Mouse (Mus musculus) midbrain, embryonic 12.5 days (tissue): ENCODE measurements around the gene Eps15l1. TPM values are rescaled to one million over a fixed set of nuclear protein-coding genes. Genes with fewer than 3 reads are reported as not detected.
A peak's percentile ranks its signal among the peaks of the same experiment; 100 is the strongest.

Source experiments
- ATAC-seq: fragments of 200-750 bp; cut with Nextera tagmentation; 2 replicates; pipeline ENCODE4 v1.8.0; 2017; ENCODE audit warnings: low read depth, moderate TSS enrichment, moderate library complexity; ENCODE audit not compliant: low FRiP score
- H3K27ac ChIP-seq: fragments of 300-500 bp; sonication (generic); replicated peaks from 2 replicates; pipeline ENCODE4 v1.5.1; 2016; ENCODE audit warnings: mild to moderate bottlenecking
- H3K27me3 ChIP-seq: fragments of 300-500 bp; sonication (generic); 2 replicates; pipeline ENCODE4 v1.6.1; 2016; ENCODE audit warnings: mild to moderate bottlenecking
- H3K36me3 ChIP-seq: fragments of 300-500 bp; sonication (generic); 2 replicates; pipeline ENCODE4 v1.6.1; 2016
- H3K4me1 ChIP-seq: fragments of 300-500 bp; sonication (generic); 2 replicates; pipeline ENCODE4 v1.6.1; 2016
- H3K4me2 ChIP-seq: fragments of 300-500 bp; sonication (generic); replicated peaks from 2 replicates; pipeline ENCODE4 v1.6.1; 2016; ENCODE audit warnings: mild to moderate bottlenecking, moderate library complexity
- H3K4me3 ChIP-seq: fragments of 300-500 bp; sonication (generic); 2 replicates; pipeline ENCODE4 v1.5.1; 2016; ENCODE audit warnings: mild to moderate bottlenecking
- H3K9ac ChIP-seq: fragments of 300-500 bp; sonication (generic); replicated peaks from 2 replicates; pipeline ENCODE4 v1.6.1; 2016; ENCODE audit warnings: mild to moderate bottlenecking, moderate library complexity
- H3K9me3 ChIP-seq: fragments of 300-500 bp; sonication (generic); 2 replicates; pipeline ENCODE4 v1.6.1; 2016; ENCODE audit warnings: mild to moderate bottlenecking
- WGBS: fragments of 180-500 bp; shearing (Covaris S2); methylation state at CpG from one replicate; pipeline ENCODE4 v1.1.7; 2016; 5-methylcytosine and 5-hydroxymethylcytosine counted together
- polyA plus RNA-seq: library from polyadenylated mRNA; unstranded; fragments of >200 nt; fragmentation: Nextera tagmentation; extraction: Ambion mirVana; gene quantifications from 2 replicates; pipeline ENCODE4 v1.2.1, GENCODE M21; 2016

Gene Eps15l1
- polyA plus RNA-seq, 1 experiment from 2014 or later, result 73.2 TPM

- Histone ChIP-seq H3K36me3 (0 out of 2 replicates have a peak, but pooled peaks cover 6% of the 10 kb centered on the region), H3K27ac (no peak overlapping the region), H3K9ac (no peak overlapping the region), H3K4me3 (no peak overlapping the region), H3K9me3 (no peaks in the 10 kb centered on the region), H3K4me1 (no peaks in the 10 kb centered on the region), H3K4me2 (no peak overlapping the region), H3K27me3 (no peaks in the 10 kb centered on the region)
- WGBS, result 91% methylated on average over 1 of the region's 1 CpGs
- no peak for ATAC-seq
These were observed 13.4 kb downstream of the Eps15l1 start for GRCm38 (mm10) chr8:72407878-72408277.

GRCm38 (mm10) chr8:72402981-72403380 lies 18.3 kb downstream of the Eps15l1 start:
- H3K27me3 ChIP-seq, result no peaks in the 10 kb centered on the region
- no peak overlapping the region for H3K27ac ChIP-seq
- peaks cover 21% of the 10 kb centered on the region for H3K36me3 ChIP-seq
- no peak overlapping the region for H3K4me3 ChIP-seq
- ATAC-seq, result no peak
- no peak overlapping the region for H3K9ac ChIP-seq
- H3K9me3 ChIP-seq, result no peaks in the 10 kb centered on the region
- H3K4me2 ChIP-seq, result no peak overlapping the region
- H3K4me1 ChIP-seq, result 0 out of 2 replicates have a peak, but pooled peaks cover 6% of the 10 kb centered on the region
- WGBS, result 94% methylated on average over 3 of the region's 3 CpGs

- 0 out of 2 replicates have a peak, but pooled peaks cover 6% of the 10 kb centered on the region for H3K4me1 ChIP-seq
- no peak for ATAC-seq
- no peaks in the 10 kb centered on the region for H3K9me3 ChIP-seq
- no peak overlapping the region for H3K9ac ChIP-seq
- no peak overlapping the region for H3K27ac ChIP-seq
- H3K4me2 ChIP-seq, result no peak overlapping the region
- peaks cover 34% of the 10 kb centered on the region for H3K36me3 ChIP-seq
- WGBS, result 100% methylated on average over 1 of the region's 1 CpGs
- H3K4me3 ChIP-seq, result no peak overlapping the region
- H3K27me3 ChIP-seq, result no peaks in the 10 kb centered on the region
These were observed 19.9 kb downstream of the Eps15l1 start for GRCm38 (mm10) chr8:72401381-72401780.

GRCm38 (mm10) chr8:72385737-72386136 lies 35.5 kb downstream of the Eps15l1 start:
- Histone ChIP-seq H3K4me2 (no peak overlapping the region), H3K4me3 (no peak overlapping the region), H3K9ac (no peak overlapping the region), H3K36me3 (peaks cover 96% of the 10 kb centered on the region), H3K9me3 (no peaks in the 10 kb centered on the region), H3K27me3 (no peaks in the 10 kb centered on the region), H3K27ac (no peak overlapping the region), H3K4me1 (no peaks in the 10 kb centered on the region)
- no peak for ATAC-seq
- WGBS, result 91% methylated on average over 2 of the region's 2 CpGs

GRCm38 (mm10) chr8:72382395-72382794 lies 38.9 kb downstream of the Eps15l1 start:
- no peaks in the 10 kb centered on the region for H3K4me1 ChIP-seq
- WGBS, result 58% methylated on average over 5 of the region's 5 CpGs
- H3K4me2 ChIP-seq, result no peak overlapping the region
- no peak overlapping the region for H3K27ac ChIP-seq
- ATAC-seq, result 0 out of 2 replicates have a peak, but pooled peaks have one; percentile 49
- no peaks in the 10 kb centered on the region for H3K9me3 ChIP-seq
- no peak overlapping the region for H3K4me3 ChIP-seq
- H3K9ac ChIP-seq, result no peak overlapping the region
- H3K27me3 ChIP-seq, result no peaks in the 10 kb centered on the region
- peaks cover 100% of the 10 kb centered on the region for H3K36me3 ChIP-seq

- peaks cover 100% of the 10 kb centered on the region for H3K36me3 ChIP-seq
- no peaks in the 10 kb centered on the region for H3K9me3 ChIP-seq
- no peaks in the 10 kb centered on the region for H3K27me3 ChIP-seq
- 90% methylated on average over 8 of the region's 8 CpGs for WGBS
- no peak overlapping the region for H3K4me2 ChIP-seq
- no peak overlapping the region for H3K4me3 ChIP-seq
- H3K27ac ChIP-seq, result no peak overlapping the region
- no peak overlapping the region for H3K9ac ChIP-seq
- H3K4me1 ChIP-seq, result no peaks in the 10 kb centered on the region
- ATAC-seq, result no peak
These were observed 40.6 kb downstream of the Eps15l1 start for GRCm38 (mm10) chr8:72380656-72381055.

GRCm38 (mm10) chr8:72376900-72377299 lies 44.4 kb downstream of the Eps15l1 start:
- H3K9ac ChIP-seq, result no peak overlapping the region
- no peaks in the 10 kb centered on the region for H3K4me1 ChIP-seq
- no peaks in the 10 kb centered on the region for H3K27me3 ChIP-seq
- WGBS, result 99% methylated on average over 2 of the region's 2 CpGs
- H3K9me3 ChIP-seq, result no peaks in the 10 kb centered on the region
- H3K4me3 ChIP-seq, result no peak overlapping the region
- no peak for ATAC-seq
- no peak overlapping the region for H3K4me2 ChIP-seq
- H3K36me3 ChIP-seq, result peaks cover 97% of the 10 kb centered on the region
- no peak overlapping the region for H3K27ac ChIP-seq

GRCm38 (mm10) chr8:72376309-72376708 lies 45.0 kb downstream of the Eps15l1 start:
- no peaks in the 10 kb centered on the region for H3K9me3 ChIP-seq
- no peaks in the 10 kb centered on the region for H3K4me1 ChIP-seq
- H3K36me3 ChIP-seq, result peaks cover 97% of the 10 kb centered on the region
- no peaks in the 10 kb centered on the region for H3K27me3 ChIP-seq
- 100% methylated on average over 5 of the region's 5 CpGs for WGBS
- no peak for ATAC-seq
- H3K9ac ChIP-seq, result no peak overlapping the region
- H3K27ac ChIP-seq, result no peak overlapping the region
- H3K4me3 ChIP-seq, result no peak overlapping the region
- H3K4me2 ChIP-seq, result no peak overlapping the region

GRCm38 (mm10) chr8:72375161-72375560 lies 46.1 kb downstream of the Eps15l1 start:
- H3K36me3 ChIP-seq, result peaks cover 96% of the 10 kb centered on the region
- H3K27me3 ChIP-seq, result no peaks in the 10 kb centered on the region
- H3K27ac ChIP-seq, result no peak overlapping the region
- no peak for ATAC-seq
- no peak overlapping the region for H3K4me3 ChIP-seq
- no peaks in the 10 kb centered on the region for H3K9me3 ChIP-seq
- no peak overlapping the region for H3K4me2 ChIP-seq
- no peak overlapping the region for H3K9ac ChIP-seq
- no peaks in the 10 kb centered on the region for H3K4me1 ChIP-seq
- WGBS, result 88% methylated on average over 5 of the region's 5 CpGs

GRCm38 (mm10) chr8:72372311-72372710 lies 48.9 kb downstream of the Eps15l1 start:
- no peak overlapping the region for H3K9ac ChIP-seq
- no peaks in the 10 kb centered on the region for H3K4me1 ChIP-seq
- no peaks in the 10 kb centered on the region for H3K27me3 ChIP-seq
- no peaks in the 10 kb centered on the region for H3K9me3 ChIP-seq
- H3K36me3 ChIP-seq, result peaks cover 96% of the 10 kb centered on the region
- no peak overlapping the region for H3K4me2 ChIP-seq
- H3K27ac ChIP-seq, result no peak overlapping the region
- H3K4me3 ChIP-seq, result no peak overlapping the region
- ATAC-seq, result no peak
- 87% methylated on average over 4 of the region's 4 CpGs for WGBS

GRCm38 (mm10) chr8:72371356-72371755 lies 49.9 kb downstream of the Eps15l1 start:
- H3K9me3 ChIP-seq, result no peaks in the 10 kb centered on the region
- no peaks in the 10 kb centered on the region for H3K4me1 ChIP-seq
- no peak overlapping the region for H3K4me3 ChIP-seq
- no peak for ATAC-seq
- 97% methylated on average over 3 of the region's 3 CpGs for WGBS
- no peak overlapping the region for H3K4me2 ChIP-seq
- H3K27me3 ChIP-seq, result no peaks in the 10 kb centered on the region
- H3K36me3 ChIP-seq, result peaks cover 96% of the 10 kb centered on the region
- no peak overlapping the region for H3K27ac ChIP-seq
- no peak overlapping the region for H3K9ac ChIP-seq

- H3K27me3 ChIP-seq, result no peaks in the 10 kb centered on the region
- H3K4me3 ChIP-seq, result no peak overlapping the region
- H3K4me2 ChIP-seq, result no peak overlapping the region
- 96% methylated on average over 2 of the region's 2 CpGs for WGBS
- H3K27ac ChIP-seq, result no peak overlapping the region
- no peak overlapping the region for H3K9ac ChIP-seq
- no peak for ATAC-seq
- no peaks in the 10 kb centered on the region for H3K9me3 ChIP-seq
- no peaks in the 10 kb centered on the region for H3K4me1 ChIP-seq
- H3K36me3 ChIP-seq, result peaks cover 98% of the 10 kb centered on the region
These were observed 54.8 kb downstream of the Eps15l1 start for GRCm38 (mm10) chr8:72366435-72366834.

GRCm38 (mm10) chr8:72365826-72366225 lies 55.4 kb downstream of the Eps15l1 start:
- H3K4me1 ChIP-seq, result no peaks in the 10 kb centered on the region
- H3K9ac ChIP-seq, result no peak overlapping the region
- H3K4me2 ChIP-seq, result no peak overlapping the region
- no peak overlapping the region for H3K4me3 ChIP-seq
- WGBS, result 25% methylated on average over 3 of the region's 3 CpGs
- H3K36me3 ChIP-seq, result peaks cover 99% of the 10 kb centered on the region
- no peaks in the 10 kb centered on the region for H3K9me3 ChIP-seq
- no peaks in the 10 kb centered on the region for H3K27me3 ChIP-seq
- ATAC-seq, result peak; percentile 71
- H3K27ac ChIP-seq, result no peak overlapping the region
